Mouse (Mus musculus): ENCODE data around the gene Nfix.

- TF ChIP-seq CTCF (conservative IDR thresholded peaks at IDR 0.05; ENCODE audit: low read length) (no peak), NANOG (IDR thresholded peaks at IDR 0.05; ENCODE audit: borderline replicate concordance, low read length) (no peak), POU5F1 (IDR thresholded peaks at IDR 0.05; ENCODE audit: borderline replicate concordance, low read length) (no peak)
Observed at GRCm38 (mm10) chr8:84700941-84701911, 98.9 kb downstream of the Nfix start, which contains the start of gene Lyl1.
